Mouse (Mus musculus): ENCODE measurements around the gene Trim65. TPM values are rescaled to one million over a fixed set of nuclear protein-coding genes. Genes with fewer than 3 reads are reported as not detected.
"Not testable (repeated sequence)": the region's sequence is repeated elsewhere in the genome, so short reads cannot be mapped to it uniquely, and the experiment has no call there.

Gene Trim65
- total RNA-seq, 2 experiments from 2014 or later: 4.2 to 6.6 TPM

- peak; percentile 82 for DNase-seq
- no peak for TF ChIP-seq CTCF (IDR thresholded peaks at IDR 0.05)
- intact Hi-C loops (cut with DNase I): no loop called here
- H3K4me3 ChIP-seq: peak overlapping the region; percentile 41
- peak overlapping the region; percentile 91 for H3K27ac ChIP-seq
Measured at GRCm38 (mm10) chr11:116104006-116104646, 26.8 kb downstream of the Trim65 start.

GRCm38 (mm10) chr11:116103572-116103971 lies 27.4 kb downstream of the Trim65 start:
- intact Hi-C loops (cut with DNase I): no loop called here
- DNase-seq: no peak
- TF ChIP-seq CTCF (IDR thresholded peaks at IDR 0.05): no peak
- Histone ChIP-seq H3K27ac (peak overlapping the region; percentile 91), H3K4me3 (peak overlapping the region; percentile 41)

DNA sequence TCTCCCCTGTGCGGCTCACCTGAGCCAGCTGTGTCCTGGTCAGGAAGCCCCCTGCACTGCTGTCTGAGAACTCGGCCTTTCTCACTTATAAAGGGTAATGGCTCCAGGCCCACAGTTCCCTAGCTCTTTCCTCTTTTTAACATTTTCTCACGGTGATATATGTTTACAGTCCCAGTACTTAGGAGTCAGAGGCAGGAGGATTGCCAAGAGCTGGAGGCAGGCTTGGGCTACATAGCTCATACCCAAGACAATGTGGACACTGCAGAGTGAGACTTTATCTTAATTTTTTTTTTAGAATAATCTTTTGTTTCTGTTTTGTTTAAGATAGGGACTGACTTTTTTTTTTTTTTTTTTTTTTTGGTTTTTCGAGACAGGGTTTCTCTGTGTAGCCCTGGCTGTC lies 28.5 kb downstream of the Trim65 start:
- DNase-seq: no peak
- TF ChIP-seq CTCF (IDR thresholded peaks at IDR 0.05): no peak
- intact Hi-C loops (cut with DNase I): no loop called here
- peak overlapping the region; percentile 49 for H3K4me3 ChIP-seq
- peak overlapping the region; percentile 91 for H3K27ac ChIP-seq

GRCm38 (mm10) chr11:116101931-116102381 lies 29.0 kb downstream of the Trim65 start:
- Histone ChIP-seq H3K27ac (peak overlapping the region; percentile 91), H3K4me3 (peak overlapping the region; percentile 49)
- TF ChIP-seq CTCF (IDR thresholded peaks at IDR 0.05): no peak
- peak; percentile 81 for DNase-seq
- intact Hi-C loops (cut with DNase I): no loop called here

DNA sequence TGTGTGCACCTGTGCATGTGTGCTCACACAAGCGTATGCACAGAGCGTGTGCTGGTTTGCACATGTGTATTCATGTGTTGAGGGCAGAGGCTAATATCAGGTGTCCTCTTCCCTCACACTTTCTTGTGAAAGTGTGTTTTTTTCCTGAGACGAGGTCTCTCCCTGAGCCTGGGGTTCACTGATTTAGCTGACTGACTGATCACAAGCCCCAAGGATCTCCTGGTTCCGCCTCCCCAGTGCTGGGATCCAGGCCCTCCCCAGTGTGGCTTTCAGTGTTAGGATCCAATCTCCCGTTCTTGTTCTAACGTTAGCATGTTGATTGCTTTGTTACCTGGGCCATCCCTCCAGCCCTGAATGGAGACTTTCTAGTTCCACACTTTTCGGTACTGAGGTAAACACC lies 30.1 kb downstream of the Trim65 start:
- intact Hi-C loops (cut with DNase I): no loop called here
- no peak for TF ChIP-seq CTCF (IDR thresholded peaks at IDR 0.05)
- Histone ChIP-seq H3K27ac (peak overlapping the region; percentile 91), H3K4me3 (no peak overlapping the region)
- no peak for DNase-seq

GRCm38 (mm10) chr11:116100385-116100784 lies 30.5 kb downstream of the Trim65 start:
- Histone ChIP-seq H3K4me3 (no peak overlapping the region; the same call in 1 of the 2 replicates), H3K27ac (peak overlapping the region; percentile 91)
- no peak for TF ChIP-seq CTCF (IDR thresholded peaks at IDR 0.05)
- intact Hi-C loops (cut with DNase I): no loop called here
- peak; percentile 90 for DNase-seq

- intact Hi-C loops (cut with DNase I): no loop called here
- H3K27ac ChIP-seq: peak overlapping the region; percentile 91
- no peak for TF ChIP-seq CTCF (IDR thresholded peaks at IDR 0.05)
- H3K4me3 ChIP-seq: peak overlapping the region; percentile 37
- no peak for DNase-seq
Measured at GRCm38 (mm10) chr11:116099462-116099861, 31.5 kb downstream of the Trim65 start.

DNA sequence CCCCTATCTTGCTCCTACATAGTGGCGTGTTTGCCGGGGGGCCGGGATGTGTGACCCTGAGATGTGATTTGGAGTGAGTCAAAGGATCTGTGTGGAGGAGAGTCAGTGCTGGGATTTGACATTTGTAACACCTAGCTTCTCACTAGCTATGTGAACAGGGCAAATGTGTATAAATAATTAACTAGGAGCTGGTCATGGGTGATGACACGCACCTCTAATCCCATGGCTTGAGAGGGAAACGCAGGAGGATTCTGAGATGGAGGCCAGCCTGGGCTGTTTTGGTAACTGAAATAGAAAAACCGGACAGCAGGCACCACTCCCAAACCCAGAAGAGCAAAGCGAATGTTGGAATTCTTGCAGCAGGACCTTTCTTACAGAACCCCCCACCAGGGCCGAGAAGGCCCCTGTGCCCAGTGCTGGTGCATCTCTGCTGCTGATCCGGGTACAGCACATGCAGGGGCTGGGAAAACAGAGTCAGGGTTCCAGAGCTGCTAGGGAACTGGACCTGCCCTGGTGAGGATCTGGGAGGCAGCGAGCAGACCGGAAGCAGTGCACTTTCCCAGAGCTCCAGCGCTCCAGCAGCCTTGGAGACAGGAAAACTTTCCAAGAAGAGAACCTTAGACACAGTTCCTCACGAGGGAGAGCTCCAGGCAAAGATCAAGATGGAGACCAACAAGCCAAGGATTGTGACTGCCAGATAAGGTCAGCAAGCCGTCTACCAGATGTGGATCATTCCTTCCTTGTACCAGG lies 32.0 kb downstream of the Trim65 start:
- intact Hi-C loops (cut with DNase I): no loop called here
- peak overlapping the region; percentile 91 for H3K27ac ChIP-seq
- H3K4me3 ChIP-seq: peak overlapping the region; percentile 37
- DNase-seq: peak; percentile 52
- no peak for TF ChIP-seq CTCF (IDR thresholded peaks at IDR 0.05)

DNA sequence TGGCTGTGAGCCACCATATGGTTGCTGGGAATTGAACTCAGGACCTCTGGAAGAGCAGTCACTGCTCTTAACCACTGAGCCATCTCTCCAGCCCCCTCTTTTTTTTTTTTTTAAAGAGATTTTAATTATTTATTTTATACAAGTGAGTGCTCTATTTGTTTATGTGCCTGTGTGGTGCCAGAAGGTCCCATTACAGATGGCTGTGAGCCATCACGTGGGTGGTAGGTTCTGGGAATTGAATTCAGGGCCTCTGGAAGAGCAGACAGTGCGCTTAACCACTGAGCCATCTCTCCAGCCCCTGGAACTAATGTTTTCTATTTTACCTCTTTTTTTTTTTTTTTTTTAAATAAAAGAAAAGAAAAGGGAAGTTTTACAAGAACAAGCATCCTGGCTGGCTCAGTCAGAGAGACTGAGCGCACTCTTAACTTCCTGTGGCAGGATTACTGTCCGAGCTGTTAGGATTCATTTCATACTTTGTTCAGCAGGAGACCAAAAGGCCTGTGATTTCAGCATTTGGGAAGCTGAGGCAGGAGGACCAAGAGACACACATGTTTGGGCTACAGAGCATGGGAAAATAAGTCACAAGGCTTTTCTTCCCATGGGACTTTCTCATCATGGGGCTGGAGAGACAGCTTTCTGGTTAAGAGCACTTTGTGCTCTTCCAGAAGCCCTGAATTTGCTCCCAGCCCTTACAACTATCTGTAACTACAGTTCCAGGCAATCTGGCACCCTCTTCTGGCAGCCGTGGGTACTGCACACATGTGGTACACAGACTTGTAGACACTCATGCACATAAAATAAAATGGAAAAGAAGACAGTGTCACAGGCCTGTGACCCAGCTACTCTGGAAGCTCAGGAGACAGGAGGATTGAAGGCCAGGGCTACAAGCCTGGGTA lies 34.5 kb downstream of the Trim65 start:
- no peak for DNase-seq
- peak overlapping the region; percentile 35 for H3K27ac ChIP-seq
- peak; percentile 58 for TF ChIP-seq CTCF (IDR thresholded peaks at IDR 0.05)
- H3K4me3 ChIP-seq: no peak overlapping the region
- intact Hi-C loops (cut with DNase I): no loop called here

- Histone ChIP-seq H3K4me3 (no peak overlapping the region), H3K27ac (peak overlapping the region; percentile 33)
- DNase-seq: peak; percentile 49
- no peak for TF ChIP-seq CTCF (IDR thresholded peaks at IDR 0.05)
- intact Hi-C loops (cut with DNase I): no loop called here
Measured at GRCm38 (mm10) chr11:116095573-116095972, 35.4 kb downstream of the Trim65 start.

GRCm38 (mm10) chr11:116093771-116094565 lies 37.0 kb downstream of the Trim65 start:
- DNase-seq: no peak
- Histone ChIP-seq H3K27ac (peak overlapping the region; percentile 78), H3K4me3 (no peak overlapping the region)
- intact Hi-C loops (cut with DNase I): no loop called here
- TF ChIP-seq CTCF (IDR thresholded peaks at IDR 0.05): no peak

GRCm38 (mm10) chr11:116092959-116093358 lies 38.0 kb downstream of the Trim65 start:
- H3K4me3 ChIP-seq; H3K27ac ChIP-seq; intact Hi-C loops (cut with DNase I); DNase-seq: not testable (repeated sequence)
